Mouse (Mus musculus) hindbrain, embryonic 12.5 days (tissue): ENCODE results near the gene Acot9. TPM values are rescaled to one million over a fixed set of nuclear protein-coding genes. Genes with fewer than 3 reads are reported as not detected.

Source experiments
- ATAC-seq: fragments of 200-750 bp; cut with Nextera tagmentation; 2 replicates; pipeline ENCODE4 v1.8.0; 2017; ENCODE audit warnings: moderate TSS enrichment; ENCODE audit not compliant: low FRiP score
- H3K27ac ChIP-seq: fragments of 300-500 bp; sonication (generic); 2 replicates; pipeline ENCODE4 v1.5.1; 2016; ENCODE audit warnings: mild to moderate bottlenecking
- H3K27me3 ChIP-seq: fragments of 300-500 bp; sonication (generic); 2 replicates; pipeline ENCODE4 v1.6.1; 2016; ENCODE audit warnings: mild to moderate bottlenecking
- H3K36me3 ChIP-seq: fragments of 300-500 bp; sonication (generic); 2 replicates; pipeline ENCODE4 v1.6.1; 2016; ENCODE audit warnings: mild to moderate bottlenecking
- H3K4me1 ChIP-seq: fragments of 300-500 bp; sonication (generic); 2 replicates; pipeline ENCODE4 v1.6.1; 2016
- H3K4me2 ChIP-seq: fragments of 300-500 bp; sonication (generic); replicated peaks from 2 replicates; pipeline ENCODE4 v1.6.1; 2016; ENCODE audit warnings: mild to moderate bottlenecking
- H3K4me3 ChIP-seq: fragments of 300-500 bp; sonication (generic); 2 replicates; pipeline ENCODE4 v1.5.1; 2016; ENCODE audit warnings: mild to moderate bottlenecking
- H3K9ac ChIP-seq: fragments of 300-500 bp; sonication (generic); 2 replicates; pipeline ENCODE4 v1.6.1; 2016; ENCODE audit warnings: mild to moderate bottlenecking, moderate library complexity
- H3K9me3 ChIP-seq: fragments of 300-500 bp; sonication (generic); replicated peaks from 2 replicates; pipeline ENCODE4 v1.6.1; 2016; ENCODE audit warnings: mild to moderate bottlenecking
- WGBS: fragments of 180-500 bp; shearing (Covaris S2); methylation state at CpG from one replicate; pipeline ENCODE4 v1.1.7; 2016; 5-methylcytosine and 5-hydroxymethylcytosine counted together
- polyA plus RNA-seq: library from polyadenylated mRNA; unstranded; fragments of >200 nt; fragmentation: Nextera tagmentation; extraction: Ambion mirVana; gene quantifications from 2 replicates; pipeline ENCODE4 v1.2.1, GENCODE M21; 2016

The Acot9 gene
- polyA plus RNA-seq: 31.2 and 34.7 TPM in 2 replicates

DNA sequence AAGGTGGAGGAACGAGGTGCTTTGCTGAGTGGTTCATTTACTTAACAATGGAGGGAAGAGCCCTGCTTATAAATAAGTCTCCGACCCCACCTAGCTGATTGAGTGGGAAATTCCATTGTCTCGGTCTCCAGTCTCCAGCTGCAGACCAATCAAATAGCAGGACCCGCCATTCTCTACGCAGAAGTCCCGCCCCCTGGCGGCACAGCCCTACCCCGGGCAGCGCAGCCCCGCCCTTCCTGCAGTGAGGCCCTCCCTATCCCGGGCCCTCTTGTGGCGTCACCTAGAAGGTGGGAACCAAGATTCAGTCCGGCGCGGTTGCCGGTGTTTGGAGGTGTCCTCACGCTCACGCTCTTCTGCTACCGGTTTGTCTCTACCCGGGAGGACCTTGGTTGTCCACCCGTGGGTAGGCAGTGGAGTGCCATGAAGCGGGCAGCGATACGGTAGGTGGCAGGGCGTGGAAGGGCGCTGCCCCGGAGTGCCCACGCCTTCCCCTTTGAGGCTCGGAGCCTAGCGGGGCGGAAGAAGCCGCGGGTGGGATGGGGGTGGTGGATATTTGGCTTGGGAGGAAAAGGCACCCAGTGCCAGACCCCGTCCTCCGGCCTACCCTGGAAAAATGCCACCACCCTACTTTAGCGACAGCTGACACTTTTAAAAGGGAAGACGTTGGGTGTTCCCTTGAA is at the start of gene Acot9:
Acot9 (plus strand) TSS at position 209 of the 680 bp plus-strand sequence.
- peak within 1 kb of the TSS; percentile 43 for H3K9ac ChIP-seq
- 0 out of 2 replicates have a peak within 1 kb of the TSS, but pooled peaks have one; percentile 7 for H3K27ac ChIP-seq
- no peaks in the 10 kb centered on the region for H3K4me1 ChIP-seq
- no peaks in the 10 kb centered on the region for H3K9me3 ChIP-seq
- no peaks in the 10 kb centered on the region for H3K36me3 ChIP-seq
- ATAC-seq: peak; percentile 99
- peak within 1 kb of the TSS; percentile 54 for H3K4me2 ChIP-seq
- H3K27me3 ChIP-seq: no peaks in the 10 kb centered on the region
- peak within 1 kb of the TSS; percentile 49 for H3K4me3 ChIP-seq
- WGBS: 21% methylated on average over 37 of the region's 37 CpGs

DNA sequence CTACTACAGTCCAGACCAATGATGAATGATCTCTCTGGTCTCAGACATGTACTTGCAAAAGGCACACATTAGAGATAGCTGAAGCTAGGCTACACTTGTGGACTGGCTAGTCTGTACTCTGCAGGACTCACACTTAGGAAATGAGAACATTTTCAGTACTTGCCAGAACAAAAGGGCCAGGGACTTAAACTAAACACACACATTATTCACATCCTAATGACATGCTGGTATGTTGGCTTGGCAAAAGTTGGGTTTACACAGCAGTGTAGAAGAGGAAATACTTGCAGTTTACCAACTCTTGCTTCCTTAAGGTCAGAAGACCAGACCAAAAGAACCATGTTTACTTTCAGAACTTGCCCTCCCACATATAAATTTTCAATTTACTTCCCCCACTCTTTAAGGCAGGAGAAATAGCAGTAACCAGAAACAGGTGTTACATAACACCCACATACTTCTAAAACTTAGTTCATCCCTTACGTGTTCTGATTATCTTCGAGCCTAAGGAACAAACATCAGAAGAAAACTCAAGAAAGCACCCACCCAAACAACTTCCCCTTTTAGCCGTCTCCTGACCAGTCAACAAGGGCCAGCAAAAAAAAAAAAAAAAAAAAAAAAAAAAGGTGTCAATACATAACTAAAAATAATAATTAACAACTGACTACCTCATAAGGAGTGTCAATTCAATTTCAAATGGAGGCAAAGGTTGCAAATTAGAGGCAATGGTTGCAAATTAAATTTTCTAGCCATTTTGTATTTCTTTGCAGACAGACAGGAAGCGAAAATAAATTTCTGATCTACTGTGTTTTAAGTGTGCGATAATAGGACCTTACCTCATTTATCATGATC is 47.7 kb upstream of the Acot9 start:
- no peak overlapping the region for H3K27ac ChIP-seq
- H3K36me3 ChIP-seq: no peaks in the 10 kb centered on the region
- no peak overlapping the region for H3K9ac ChIP-seq
- H3K4me2 ChIP-seq: no peak overlapping the region
- no peaks in the 10 kb centered on the region for H3K27me3 ChIP-seq
- WGBS: 86% methylated on average over 5 of the region's 5 CpGs
- no peak overlapping the region for H3K4me3 ChIP-seq
- no peak for ATAC-seq
- H3K4me1 ChIP-seq: no peaks in the 10 kb centered on the region
- no peaks in the 10 kb centered on the region for H3K9me3 ChIP-seq

DNA sequence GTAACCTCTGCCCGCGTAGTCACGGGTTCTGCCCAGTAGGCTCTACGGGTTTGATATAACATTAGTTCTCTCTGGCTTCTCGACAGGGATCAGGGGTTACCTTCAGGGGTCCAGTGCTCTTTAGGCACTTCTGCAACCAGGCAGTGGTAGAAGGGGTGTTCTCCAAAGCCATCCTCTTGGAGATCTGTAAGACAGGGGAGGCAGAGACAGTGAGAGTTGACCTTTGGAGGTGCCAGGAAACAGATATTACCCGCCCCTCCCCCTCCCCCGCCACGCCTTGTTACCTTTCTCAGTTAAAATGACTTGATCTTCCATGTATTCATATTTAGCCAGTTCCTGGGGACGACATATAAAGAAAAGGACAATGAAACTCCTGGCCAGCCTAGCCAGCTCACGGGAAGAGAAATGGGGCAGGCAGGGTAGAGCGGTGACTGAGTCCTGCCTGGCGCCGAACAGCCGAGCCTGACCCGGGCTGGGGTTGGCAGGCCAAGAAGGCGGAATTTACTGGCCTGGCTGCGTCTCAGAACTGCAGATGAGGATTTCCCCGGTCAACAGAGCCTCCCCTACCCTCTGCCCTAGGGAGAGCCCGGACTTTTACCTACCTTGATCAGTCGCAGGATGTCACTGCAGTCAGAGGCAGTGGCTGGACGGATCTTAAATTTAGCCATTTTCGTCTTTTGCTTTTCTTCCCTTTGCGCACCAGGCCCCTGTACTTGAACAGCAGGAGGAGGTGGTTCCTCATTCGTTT is 46.6 kb upstream of the Acot9 start:
- ATAC-seq: peak; percentile 83

DNA sequence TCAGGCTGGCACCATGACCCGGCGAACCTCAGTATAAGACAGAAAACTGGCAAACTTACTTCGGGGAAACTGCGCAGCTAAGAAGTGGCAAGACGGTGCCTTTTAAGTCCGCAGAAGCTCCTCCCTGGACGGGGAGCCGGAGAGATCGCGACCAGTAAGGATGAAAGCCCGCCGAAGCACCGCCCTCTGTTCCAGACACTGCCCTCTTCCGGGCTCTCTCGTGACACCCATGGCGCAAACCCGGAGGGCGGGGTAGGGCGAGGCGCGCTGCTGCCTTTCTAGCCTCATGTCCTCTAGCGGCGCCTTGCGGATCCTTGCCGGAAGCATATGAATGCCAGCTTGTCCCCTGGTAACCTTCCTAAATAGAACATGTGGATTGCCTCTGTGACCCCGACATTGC is 46.0 kb upstream of the Acot9 start, which contains the start of gene Sat1:
Sat1 (minus strand) TSS at position 179 of the 400 bp plus-strand sequence.
- WGBS: 18% methylated on average over 26 of the region's 26 CpGs
- peak within 1 kb of the TSS; percentile 51 for H3K4me2 ChIP-seq
- H3K9ac ChIP-seq: peak within 1 kb of the TSS; percentile 41
- no peaks in the 10 kb centered on the region for H3K9me3 ChIP-seq
- no peak within 1 kb of the TSS for H3K27ac ChIP-seq
- ATAC-seq: peak; percentile 99
- no peaks in the 10 kb centered on the region for H3K27me3 ChIP-seq
- no peaks in the 10 kb centered on the region for H3K36me3 ChIP-seq
- H3K4me1 ChIP-seq: no peaks in the 10 kb centered on the region
- H3K4me3 ChIP-seq: peak within 1 kb of the TSS; percentile 43

More for the DNA sequence above, 46.6 kb upstream of the Acot9 start:
- peak overlapping the region; percentile 43 for H3K4me3 ChIP-seq
- H3K4me1 ChIP-seq: no peaks in the 10 kb centered on the region
- peak overlapping the region; percentile 41 for H3K9ac ChIP-seq
- no peaks in the 10 kb centered on the region for H3K36me3 ChIP-seq
- WGBS: 31% methylated on average over 23 of the region's 24 CpGs
- H3K27ac ChIP-seq: no peak overlapping the region
- no peaks in the 10 kb centered on the region for H3K27me3 ChIP-seq
- peak overlapping the region; percentile 51 for H3K4me2 ChIP-seq
- H3K9me3 ChIP-seq: no peaks in the 10 kb centered on the region

DNA sequence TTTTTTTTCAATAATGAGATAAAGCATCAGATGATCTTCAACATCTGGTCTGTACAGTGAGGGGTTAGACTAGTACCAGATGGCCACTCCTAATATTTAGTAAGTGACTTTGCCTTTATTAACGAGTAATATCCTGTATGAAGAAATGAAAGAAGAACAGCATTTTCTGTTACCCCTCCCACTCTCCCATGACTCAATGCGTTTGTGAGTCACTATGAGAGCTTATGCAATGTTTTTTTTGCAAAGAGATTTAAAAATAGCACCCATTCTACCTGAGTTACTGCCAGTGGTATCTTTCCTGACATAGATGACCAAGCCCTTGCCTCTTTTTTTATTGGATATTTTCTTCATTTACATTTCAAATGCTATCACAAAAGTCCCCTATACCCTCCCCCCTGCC is 44.0 kb upstream of the Acot9 start:
- no peak overlapping the region for H3K9ac ChIP-seq
- H3K36me3 ChIP-seq: no peaks in the 10 kb centered on the region
- no peak overlapping the region for H3K4me3 ChIP-seq
- WGBS: 75% methylated on average over 2 of the region's 2 CpGs
- H3K27me3 ChIP-seq: no peaks in the 10 kb centered on the region
- H3K4me2 ChIP-seq: no peak overlapping the region
- H3K27ac ChIP-seq: no peak overlapping the region
- no peaks in the 10 kb centered on the region for H3K9me3 ChIP-seq
- no peaks in the 10 kb centered on the region for H3K4me1 ChIP-seq
- no peak for ATAC-seq

DNA sequence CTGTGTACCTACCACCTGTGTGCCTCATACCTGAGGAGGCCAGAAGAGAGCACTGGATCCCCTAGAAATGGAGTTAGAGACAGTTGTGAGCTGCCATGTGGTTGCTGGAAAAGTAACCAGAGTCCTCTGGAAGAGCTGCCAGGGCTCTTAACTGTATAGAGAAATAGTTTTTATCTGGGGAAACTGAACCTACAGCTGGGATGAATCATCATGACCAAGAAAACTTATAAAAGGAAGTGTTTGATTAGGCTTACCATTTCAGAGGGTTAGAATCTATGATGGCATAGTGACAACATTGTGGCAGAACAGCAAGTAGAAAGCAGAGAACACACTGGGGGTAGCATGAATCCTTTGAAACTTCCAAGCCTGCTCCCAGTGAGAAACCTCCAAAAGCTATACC is 5.4 kb upstream of the Acot9 start:
- H3K4me2 ChIP-seq: no peak overlapping the region
- no peak overlapping the region for H3K27ac ChIP-seq
- H3K27me3 ChIP-seq: no peaks in the 10 kb centered on the region
- H3K4me1 ChIP-seq: no peaks in the 10 kb centered on the region
- H3K36me3 ChIP-seq: no peaks in the 10 kb centered on the region
- ATAC-seq: no peak
- H3K4me3 ChIP-seq: no peak overlapping the region
- no peaks in the 10 kb centered on the region for H3K9me3 ChIP-seq
- H3K9ac ChIP-seq: no peak overlapping the region

DNA sequence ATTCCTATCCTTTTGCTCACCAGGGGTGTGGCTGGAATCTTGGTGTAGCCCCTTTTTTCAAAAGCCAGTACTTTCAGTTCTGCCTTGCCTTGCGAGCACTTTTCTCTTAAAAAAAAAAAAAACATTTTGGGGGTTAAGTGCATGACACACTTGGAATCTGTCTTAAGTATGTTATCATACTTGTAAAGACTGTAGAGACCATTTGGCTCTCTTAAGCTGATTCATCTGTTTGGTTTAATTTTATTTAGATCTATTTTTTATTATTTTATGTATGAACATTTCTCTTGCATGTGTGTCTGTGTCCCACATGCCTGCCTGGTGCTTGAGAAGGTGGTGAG is 641 bp downstream of the Acot9 start:
- H3K27me3 ChIP-seq: no peaks in the 10 kb centered on the region
- no peaks in the 10 kb centered on the region for H3K4me1 ChIP-seq
- no peak for ATAC-seq
- no peak overlapping the region for H3K27ac ChIP-seq
- peak overlapping the region; percentile 54 for H3K4me2 ChIP-seq
- H3K9ac ChIP-seq: peak overlapping the region; percentile 43; the same call in 1 of the 2 replicates
- H3K36me3 ChIP-seq: no peaks in the 10 kb centered on the region
- 40% methylated on average over 1 of the region's 1 CpGs for WGBS
- peak overlapping the region; percentile 49 for H3K4me3 ChIP-seq
- no peaks in the 10 kb centered on the region for H3K9me3 ChIP-seq

DNA sequence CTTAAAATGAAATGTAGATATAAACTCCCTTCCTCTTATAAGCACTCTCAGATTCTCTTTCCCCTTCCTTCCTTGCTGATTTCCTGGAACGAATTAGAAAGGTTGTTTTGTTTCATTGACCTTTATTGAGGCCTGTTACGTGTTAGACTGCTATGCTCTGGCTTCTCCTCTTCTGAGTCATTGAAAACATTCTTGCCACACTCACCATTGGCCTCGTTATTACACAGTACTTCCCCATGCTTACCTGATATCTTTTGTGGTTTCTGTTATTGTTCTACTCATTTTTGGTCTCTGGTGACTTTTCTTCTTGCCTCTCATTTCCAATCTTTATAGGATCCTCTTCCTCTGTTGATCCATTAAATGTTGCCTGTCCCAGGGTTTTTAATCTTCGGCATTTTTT is 16.2 kb downstream of the Acot9 start:
- H3K9ac ChIP-seq: no peak overlapping the region
- no peaks in the 10 kb centered on the region for H3K4me1 ChIP-seq
- no peaks in the 10 kb centered on the region for H3K9me3 ChIP-seq
- WGBS: 74% methylated on average over 4 of the region's 4 CpGs
- no peak overlapping the region for H3K4me2 ChIP-seq
- no peak overlapping the region for H3K4me3 ChIP-seq
- no peak overlapping the region for H3K27ac ChIP-seq
- ATAC-seq: no peak
- H3K36me3 ChIP-seq: no peaks in the 10 kb centered on the region; the same call in 1 of the 2 replicates
- H3K27me3 ChIP-seq: no peaks in the 10 kb centered on the region

DNA sequence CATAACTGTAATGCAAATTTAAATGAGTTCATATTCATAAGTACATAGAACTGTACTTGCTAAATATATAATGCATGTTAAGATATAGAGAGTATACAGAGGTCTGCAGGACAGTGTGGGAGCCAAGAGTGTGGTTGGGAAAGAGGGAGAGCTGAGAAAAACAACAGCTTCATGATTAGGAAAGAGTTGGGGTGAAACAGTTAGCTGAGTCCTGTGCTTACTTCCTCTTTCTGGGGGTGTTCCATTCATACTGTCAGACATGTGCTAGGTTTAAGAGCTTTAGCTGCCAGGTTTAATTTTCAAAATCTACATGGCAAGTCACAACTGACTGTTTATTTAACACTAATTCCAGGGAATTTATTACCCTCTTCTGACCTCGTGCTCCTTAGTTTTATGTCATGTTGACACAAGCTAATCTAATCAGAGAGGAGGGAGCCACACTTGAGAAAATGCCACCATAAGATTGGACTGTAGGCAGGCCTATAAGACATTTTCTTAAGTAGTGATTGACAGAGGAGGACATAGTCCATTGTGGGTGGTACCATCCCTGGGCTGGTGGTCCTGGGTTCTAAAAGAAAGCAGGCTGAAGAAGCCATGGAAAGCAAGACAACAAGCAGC is 18.3 kb downstream of the Acot9 start:
- no peak overlapping the region for H3K27ac ChIP-seq
- no peak for ATAC-seq
- no peaks in the 10 kb centered on the region for H3K4me1 ChIP-seq
- H3K9ac ChIP-seq: no peak overlapping the region
- H3K27me3 ChIP-seq: no peaks in the 10 kb centered on the region
- no peaks in the 10 kb centered on the region for H3K36me3 ChIP-seq
- WGBS: 57% methylated on average over 1 of the region's 1 CpGs
- no peak overlapping the region for H3K4me3 ChIP-seq
- no peak overlapping the region for H3K4me2 ChIP-seq
- H3K9me3 ChIP-seq: no peaks in the 10 kb centered on the region

DNA sequence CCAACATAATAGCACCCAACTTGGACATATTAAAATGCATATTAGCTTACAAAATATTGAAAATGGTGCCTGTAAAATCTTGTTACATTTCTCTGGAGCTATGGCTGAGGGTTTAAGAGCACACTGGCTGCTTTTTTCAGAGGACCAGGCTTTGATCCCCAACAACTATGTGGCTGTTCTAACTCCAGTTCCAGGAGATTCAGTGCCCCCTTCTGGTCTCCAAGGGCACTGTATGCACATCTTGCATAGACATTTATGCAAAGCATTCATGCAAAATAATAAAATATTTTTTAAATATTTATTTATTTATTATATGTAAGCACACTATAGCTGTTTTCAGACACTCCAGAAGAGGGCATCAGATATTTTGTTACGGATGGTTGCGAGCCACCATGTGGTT is 44.1 kb downstream of the Acot9 start:
- Histone ChIP-seq H3K9me3 (no peaks in the 10 kb centered on the region), H3K36me3 (no peaks in the 10 kb centered on the region), H3K9ac (no peak overlapping the region), H3K27me3 (no peaks in the 10 kb centered on the region), H3K4me1 (no peaks in the 10 kb centered on the region), H3K4me2 (no peak overlapping the region), H3K27ac (no peak overlapping the region), H3K4me3 (no peak overlapping the region)
- ATAC-seq: no peak
- WGBS: 95% methylated on average over 2 of the region's 2 CpGs

DNA sequence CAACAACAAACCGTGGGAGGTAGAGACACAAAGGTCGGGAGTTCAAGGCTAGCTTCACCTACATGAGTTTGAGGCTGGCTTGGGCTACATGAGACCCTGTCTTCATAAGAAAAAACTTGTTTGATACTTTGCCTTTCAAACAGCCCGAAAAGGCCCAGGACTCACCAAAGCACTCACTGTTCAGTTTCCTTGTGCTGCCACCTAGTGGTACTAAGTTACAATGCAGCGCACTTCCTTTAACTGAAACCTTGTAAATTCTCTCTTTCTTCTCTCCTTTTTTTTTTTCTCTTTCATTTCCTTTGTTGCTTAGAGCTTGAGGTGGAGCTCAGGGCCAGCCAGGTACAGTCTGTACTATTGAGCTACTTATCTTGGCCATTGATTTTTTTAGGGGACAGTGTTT is 55.8 kb downstream of the Acot9 start:
- H3K9me3 ChIP-seq: no peaks in the 10 kb centered on the region
- ATAC-seq: no peak
- no peak overlapping the region for H3K4me3 ChIP-seq
- H3K27me3 ChIP-seq: no peaks in the 10 kb centered on the region
- WGBS: 46% methylated on average over 4 of the region's 4 CpGs
- H3K4me2 ChIP-seq: no peak overlapping the region
- H3K4me1 ChIP-seq: no peaks in the 10 kb centered on the region
- H3K9ac ChIP-seq: no peak overlapping the region
- no peak overlapping the region for H3K27ac ChIP-seq
- H3K36me3 ChIP-seq: no peaks in the 10 kb centered on the region

DNA sequence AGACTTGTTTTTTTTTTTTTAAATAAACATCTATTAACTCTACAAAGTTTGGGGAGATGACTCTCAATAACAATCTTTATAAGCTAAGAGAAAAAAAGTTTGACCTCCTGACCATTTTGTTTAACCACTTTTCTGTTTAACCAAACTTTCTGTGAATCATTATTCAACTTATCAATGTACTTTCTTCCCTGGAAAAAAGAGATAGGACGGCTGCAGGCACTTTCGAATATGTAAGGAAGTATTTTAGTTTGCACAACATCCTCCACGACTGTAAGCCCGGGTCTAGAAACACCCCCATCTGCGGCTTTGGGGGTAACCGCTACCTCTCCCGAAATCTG is 75.3 kb downstream of the Acot9 start:
- peak overlapping the region; percentile 62 for H3K9ac ChIP-seq
- no peak for ATAC-seq
- H3K27ac ChIP-seq: no peak overlapping the region
- no peaks in the 10 kb centered on the region for H3K9me3 ChIP-seq
- WGBS: 29% methylated on average over 7 of the region's 7 CpGs
- peak overlapping the region; percentile 51 for H3K4me2 ChIP-seq
- H3K27me3 ChIP-seq: no peaks in the 10 kb centered on the region
- 0 out of 2 replicates have a peak, but pooled peaks cover 2% of the 10 kb centered on the region for H3K36me3 ChIP-seq
- peak overlapping the region; percentile 52 for H3K4me3 ChIP-seq
- no peaks in the 10 kb centered on the region for H3K4me1 ChIP-seq
